ENCODE assay signal across 28 mouse cellular contexts in the genomic region with DNA sequence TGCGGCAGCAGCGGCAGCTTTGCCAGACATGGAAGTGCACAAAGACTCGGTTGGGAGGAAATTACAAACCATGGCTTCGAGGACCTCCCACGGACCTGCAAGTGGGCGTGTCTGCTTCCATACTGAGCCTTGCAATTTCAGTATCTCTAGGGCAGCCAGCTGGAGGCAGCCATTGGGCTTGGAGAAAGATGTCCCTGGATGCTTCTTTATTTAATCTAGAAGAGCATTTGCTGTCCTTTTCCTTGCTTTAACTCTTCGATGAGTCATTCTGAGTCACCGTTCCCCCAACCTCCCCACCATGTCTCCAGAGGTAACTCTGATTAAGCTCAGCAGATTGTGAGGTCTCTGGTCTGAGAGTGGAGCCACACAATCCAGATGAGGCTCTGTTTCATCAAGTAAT.
DNase-seq lines count a peak whose midpoint lies in the region; TF ChIP-seq lines count a peak whose summit lies in the region.
"Had no signal": no experiment of that assay in that cellular context is flagged by ENCODE, and none has a peak within 500 bp of the region (broad histone marks: within the 10 kb centered on the region; RNA-seq: fewer than 3 reads in every experiment).

No protein-coding gene starts in this region.

- WGBS in embryonic facial prominence, embryonic 10.5 days, result 80% methylated on average over 8 of the region's 8 CpGs

- DNase-seq in right cerebral cortex, adult 18-20 months, result peak; percentile 67
- DNase-seq in right cerebral cortex, postnatal 4 days, result no peak
- peak; percentile 6 for DNase-seq in NIH3T3 (ENCODE audit: low read depth)
- peak; percentile 14 to 45 for DNase-seq in left cerebral cortex, adult 2 months (ENCODE audit: extremely low spot score in 1 of 2, low spot score in 2 of 2)
- peak; percentile 31 to 41 for DNase-seq in right cerebral cortex, postnatal 36 days (ENCODE audit: low spot score in 2 of 2)
- DNase-seq in embryonic facial prominence, embryonic 10.5 days (ENCODE audit: low spot score), result no peak
- DNase-seq in urinary bladder, postnatal 4 days (ENCODE audit: low spot score in 2 of 2), result no peak
- DNase-seq in ovary, postnatal 14 days (ENCODE audit: low spot score), result no peak
- DNase-seq: adrenal gland, adult 2 months; adrenal gland, postnatal 36 days; B cell, adult 2 months; cerebellum, adult 8-10 months; embryo, embryonic 11 days; gastrocnemius, postnatal 25 days; heart, adult 11 months; kidney, adult 11 months; kidney, postnatal 14 days; layer of hippocampus, adult 9-11 months; liver, postnatal 0 days; lung, postnatal 36 days had no signal

- TF ChIP-seq CTCF in left cerebral cortex, adult 2 months (IDR thresholded peaks at IDR 0.05), result no peak

- H3K4me3 ChIP-seq in left cerebral cortex, adult 2 months, result no peak overlapping the region
- no peak overlapping the region for H3K4me3 ChIP-seq in embryonic facial prominence, embryonic 10.5 days
- H3K4me3 ChIP-seq: embryonic facial prominence, embryonic 13.5 days; erythroblast, embryonic 14.5 days; liver, embryonic 12.5 days; midbrain, embryonic 12.5 days; myocyte; neural tube, embryonic 12.5 days had no signal

- no peaks in the 10 kb centered on the region for H3K36me3 ChIP-seq in embryonic facial prominence, embryonic 10.5 days (replicated peaks)
- H3K36me3 ChIP-seq: embryonic facial prominence, embryonic 13.5 days; liver, embryonic 12.5 days; midbrain, embryonic 12.5 days; neural tube, embryonic 12.5 days had no signal

- intact Hi-C loops in left cerebral cortex, adult 2 months (cut with DNase I), result no loop called here

- no peaks in the 10 kb centered on the region for H3K9me3 ChIP-seq in embryonic facial prominence, embryonic 10.5 days
- H3K9me3 ChIP-seq: embryonic facial prominence, embryonic 13.5 days; liver, embryonic 12.5 days; megakaryocyte, embryonic 14.5 days; midbrain, embryonic 12.5 days; neural tube, embryonic 12.5 days had no signal

- H3K27ac ChIP-seq in left cerebral cortex, adult 2 months, result no peak overlapping the region
- H3K27ac ChIP-seq in embryonic facial prominence, embryonic 10.5 days (replicated peaks), result no peak overlapping the region
- H3K27ac ChIP-seq: embryonic facial prominence, embryonic 13.5 days; hindbrain, embryonic 14.5 days; liver, embryonic 12.5 days; midbrain, embryonic 12.5 days; neural tube, embryonic 12.5 days had no signal

- no peaks in the 10 kb centered on the region for H3K4me1 ChIP-seq in embryonic facial prominence, embryonic 10.5 days
- H3K4me1 ChIP-seq: embryonic facial prominence, embryonic 13.5 days; liver, embryonic 12.5 days; megakaryocyte, embryonic 14.5 days; neural tube, embryonic 12.5 days had no signal

- H3K27me3 ChIP-seq in embryonic facial prominence, embryonic 10.5 days (replicated peaks; ENCODE audit: low read depth, poor library complexity, severe bottlenecking), result no peaks in the 10 kb centered on the region
- H3K27me3 ChIP-seq: embryonic facial prominence, embryonic 13.5 days; megakaryocyte, embryonic 14.5 days; midbrain, embryonic 12.5 days; neural tube, embryonic 12.5 days had no signal

Comparison
In these comparisons a context has a peak if more than half of its experiments do, and no peak if none do; other contexts are left out.
1. DNase-seq: peak in right cerebral cortex, adult 18-20 months (single experiment), NIH3T3 (single experiment), left cerebral cortex, adult 2 months (2 of 2) and right cerebral cortex, postnatal 36 days (2 of 2); none in right cerebral cortex, postnatal 4 days (single experiment), embryonic facial prominence, embryonic 10.5 days (single experiment), urinary bladder, postnatal 4 days (0 of 2) and ovary, postnatal 14 days (single experiment).